Mouse (Mus musculus): Measurements from ENCODE around the gene Cyp11a1.

GRCm38 (mm10) chr9:58048621-58049020 lies 42.4 kb downstream of the Cyp11a1 start:
- TF ChIP-seq POLR2A (IDR thresholded peaks at IDR 0.05; ENCODE audit: borderline replicate concordance, control insufficient read depth, low read depth, low read length): no peak
- TF ChIP-seq CTCF (IDR thresholded peaks at IDR 0.05; ENCODE audit: control insufficient read depth, insufficient read depth, low read length): no peak
